Mouse (Mus musculus) mesoderm, embryonic 11.5 days (tissue): Measurements from ENCODE around the gene Frmd4a.

Experiments
- DNase-seq: peaks from one replicate; pipeline ENCODE4 v3.0.0-alpha.2; 2012; ENCODE audit warnings: low read depth, low spot score

Frmd4a gene

GRCm38 (mm10) chr2:4017528-4018288 is at the start of gene Frmd4a:
Gene Frmd4a (plus strand): TSS chr2:4017717.
- no peak for DNase-seq

GRCm38 (mm10) chr2:3988876-3989275 is 28.6 kb upstream of the Frmd4a start:
- no peak for DNase-seq

GRCm38 (mm10) chr2:3990431-3990830 is 27.1 kb upstream of the Frmd4a start:
- no peak for DNase-seq

- peak; percentile 49 for DNase-seq
These were observed 937 bp downstream of the Frmd4a start for GRCm38 (mm10) chr2:4018431-4018876.

- no peak for DNase-seq
These were observed 1.4 kb downstream of the Frmd4a start for GRCm38 (mm10) chr2:4018909-4019308.

- DNase-seq: no peak
These were observed 7.4 kb downstream of the Frmd4a start for GRCm38 (mm10) chr2:4024927-4025326.

GRCm38 (mm10) chr2:4029031-4029747 is 11.7 kb downstream of the Frmd4a start:
- DNase-seq: peak; percentile 39

GRCm38 (mm10) chr2:4036153-4036589 is 18.7 kb downstream of the Frmd4a start:
- no peak for DNase-seq

- no peak for DNase-seq
These were observed 19.2 kb downstream of the Frmd4a start for GRCm38 (mm10) chr2:4036651-4037117.

GRCm38 (mm10) chr2:4042009-4042408 is 24.5 kb downstream of the Frmd4a start:
- peak; percentile 32 for DNase-seq

- DNase-seq: no peak
These were observed 38.0 kb downstream of the Frmd4a start for GRCm38 (mm10) chr2:4055481-4055880.

- DNase-seq: no peak
These were observed 43.2 kb downstream of the Frmd4a start for GRCm38 (mm10) chr2:4060675-4061074.

- no peak for DNase-seq
These were observed 54.3 kb downstream of the Frmd4a start for GRCm38 (mm10) chr2:4071831-4072230.

- DNase-seq: no peak
These were observed 66.4 kb downstream of the Frmd4a start for GRCm38 (mm10) chr2:4083877-4084276.

- no peak for DNase-seq
These were observed 80.1 kb downstream of the Frmd4a start for GRCm38 (mm10) chr2:4097601-4098000.

- DNase-seq: peak; percentile 60
These were observed 81.6 kb downstream of the Frmd4a start for GRCm38 (mm10) chr2:4098948-4099776.

GRCm38 (mm10) chr2:4099777-4100104 is 82.2 kb downstream of the Frmd4a start:
- DNase-seq: no peak

GRCm38 (mm10) chr2:4101370-4101769 is 83.9 kb downstream of the Frmd4a start:
- no peak for DNase-seq

- DNase-seq: no peak
These were observed 95.9 kb downstream of the Frmd4a start for GRCm38 (mm10) chr2:4113303-4113920.

GRCm38 (mm10) chr2:4119678-4120458 is 102.4 kb downstream of the Frmd4a start:
- peak; percentile 30 for DNase-seq

- DNase-seq: no peak
These were observed 113.7 kb downstream of the Frmd4a start for GRCm38 (mm10) chr2:4131216-4131615.
